Mouse (Mus musculus) hindbrain, postnatal 0 days (tissue): ENCODE results near the gene 0610012G03Rik. TPM values are rescaled to one million over a fixed set of nuclear protein-coding genes. Genes with fewer than 3 reads are reported as not detected.
A peak's percentile ranks its signal among the peaks of the same experiment; 100 is the strongest.

Experiments used
- ATAC-seq: fragments of 200-750 bp; cut with Nextera tagmentation; 2 replicates; pipeline ENCODE4 v1.8.0; 2017; ENCODE audit warnings: mild to moderate bottlenecking, moderate TSS enrichment, moderate library complexity
- DNase-seq: peaks from one replicate; pipeline ENCODE4 v3.0.0-alpha.2; 2015; ENCODE audit warnings: low spot score
- H3K27ac ChIP-seq: fragments of 300-500 bp; sonication (generic); 2 replicates; pipeline ENCODE4 v1.5.1; 2014; ENCODE audit warnings: mild to moderate bottlenecking
- H3K27me3 ChIP-seq: fragments of 300-500 bp; sonication (generic); 2 replicates; pipeline ENCODE4 v1.6.1; 2014; ENCODE audit warnings: low read length, mixed read lengths; ENCODE audit not compliant: insufficient read depth
- H3K36me3 ChIP-seq: fragments of 300-500 bp; sonication (generic); 2 replicates; pipeline ENCODE4 v1.6.1; 2014; ENCODE audit warnings: low read length, mixed read lengths; ENCODE audit not compliant: insufficient read depth
- H3K4me1 ChIP-seq: fragments of 300-500 bp; sonication (generic); 2 replicates; pipeline ENCODE4 v1.6.1; 2014; ENCODE audit warnings: antibody characterized with exemption, low read length, mixed read lengths; ENCODE audit not compliant: insufficient read depth
- H3K4me2 ChIP-seq: fragments of 300-500 bp; sonication (generic); 2 replicates; pipeline ENCODE4 v1.6.1; 2014; ENCODE audit warnings: low read depth, mild to moderate bottlenecking, low read length, moderate library complexity, mixed read lengths
- H3K4me3 ChIP-seq: fragments of 300-500 bp; sonication (generic); 2 replicates; pipeline ENCODE4 v1.5.1; 2014; ENCODE audit warnings: low read length
- H3K9ac ChIP-seq: fragments of 300-500 bp; sonication (generic); replicated peaks from 2 replicates; pipeline ENCODE4 v1.6.1; 2014; ENCODE audit warnings: mild to moderate bottlenecking, low read length, moderate library complexity, mixed read lengths
- H3K9me3 ChIP-seq: fragments of 300-500 bp; sonication (generic); 2 replicates; pipeline ENCODE4 v1.6.1; 2016; ENCODE audit warnings: low read length, mixed read lengths
- CTCF ChIP-seq: IDR thresholded peaks from 2 replicates; pipeline ENCODE4 v1.5.1; 2016; ENCODE audit warnings: antibody characterized with exemption, control low read depth, low read depth
- WGBS: fragments of 180-500 bp; shearing (Covaris S2); extraction: QIAGEN DNeasy Blood & Tissue Kit; methylation state at CpG from one replicate; pipeline ENCODE4 v1.1.7; 2014; 5-methylcytosine and 5-hydroxymethylcytosine counted together
- polyA plus RNA-seq: library from polyadenylated mRNA; unstranded; fragments of >200 nt; fragmentation: Nextera tagmentation; extraction: Ambion mirVana; gene quantifications from 2 replicates; pipeline ENCODE4 v1.2.1, GENCODE M21; 2015
- total RNA-seq: library from RNA; depleted of rRNA; stranded (reverse); fragments of >200 nt; gene quantifications from 2 replicates; pipeline ENCODE4 v1.2.3, GENCODE M21; 2014

Gene 0610012G03Rik
- total and polyA plus RNA-seq, 2 experiments from 2014 or later: 111 to 144 TPM

- H3K4me1 ChIP-seq: peaks cover 16% of the 10 kb centered on the region
- no peak overlapping the region for H3K27ac ChIP-seq
- peak; percentile 87 for DNase-seq
- no peak overlapping the region for H3K4me3 ChIP-seq
- H3K4me2 ChIP-seq: no peak overlapping the region
- no peaks in the 10 kb centered on the region for H3K36me3 ChIP-seq
- peak; percentile 90 for TF ChIP-seq CTCF
- no peaks in the 10 kb centered on the region for H3K27me3 ChIP-seq
- peak; percentile 36; the same call in 1 of the 2 replicates for ATAC-seq
- no peaks in the 10 kb centered on the region for H3K9me3 ChIP-seq
- 3% methylated on average over 10 of the region's 10 CpGs for WGBS
- no peak overlapping the region for H3K9ac ChIP-seq
Observed at GRCm38 (mm10) chr16:31943980-31944379, 4.3 kb downstream of the 0610012G03Rik start.

GRCm38 (mm10) chr16:31940586-31940985, 7.7 kb downstream of the 0610012G03Rik start:
- Histone ChIP-seq H3K27ac (no peak overlapping the region), H3K9ac (no peak overlapping the region), H3K4me3 (no peak overlapping the region), H3K9me3 (no peaks in the 10 kb centered on the region), H3K36me3 (no peaks in the 10 kb centered on the region), H3K4me2 (no peak overlapping the region), H3K4me1 (0 out of 2 replicates have a peak, but pooled peaks cover 1% of the 10 kb centered on the region), H3K27me3 (no peaks in the 10 kb centered on the region)
- ATAC-seq (no peak), DNase-seq (no peak)
- WGBS: 79% methylated on average over 2 of the region's 2 CpGs
- TF ChIP-seq CTCF: no peak

- H3K27ac ChIP-seq: no peak overlapping the region
- H3K9ac ChIP-seq: no peak overlapping the region
- DNase-seq (no peak), ATAC-seq (no peak)
- WGBS: 79% methylated on average over 6 of the region's 6 CpGs
- no peaks in the 10 kb centered on the region for H3K36me3 ChIP-seq
- no peak overlapping the region for H3K4me2 ChIP-seq
- H3K4me3 ChIP-seq: no peak overlapping the region
- H3K27me3 ChIP-seq: no peaks in the 10 kb centered on the region
- TF ChIP-seq CTCF: no peak
- no peaks in the 10 kb centered on the region for H3K9me3 ChIP-seq
- H3K4me1 ChIP-seq: peaks cover 14% of the 10 kb centered on the region
Observed at GRCm38 (mm10) chr16:31938856-31939255, 9.4 kb downstream of the 0610012G03Rik start.

- DNase-seq: no peak
- peak; percentile 31 for TF ChIP-seq CTCF
- Histone ChIP-seq H3K36me3 (no peaks in the 10 kb centered on the region), H3K9ac (no peak overlapping the region), H3K27ac (no peak overlapping the region), H3K27me3 (no peaks in the 10 kb centered on the region), H3K4me2 (no peak overlapping the region), H3K4me1 (peaks cover 22% of the 10 kb centered on the region), H3K4me3 (no peak overlapping the region), H3K9me3 (no peaks in the 10 kb centered on the region)
- 88% methylated on average over 4 of the region's 4 CpGs for WGBS
- no peak for ATAC-seq
Observed at GRCm38 (mm10) chr16:31936568-31936967, 11.7 kb downstream of the 0610012G03Rik start.

- TF ChIP-seq CTCF: no peak
- Histone ChIP-seq H3K4me1 (peaks cover 22% of the 10 kb centered on the region), H3K27ac (peak overlapping the region; percentile 96; the same call in 1 of the 2 replicates), H3K9ac (peak overlapping the region; percentile 63), H3K4me2 (peak overlapping the region; percentile 67), H3K27me3 (no peaks in the 10 kb centered on the region), H3K36me3 (no peaks in the 10 kb centered on the region), H3K9me3 (no peaks in the 10 kb centered on the region), H3K4me3 (peak overlapping the region; percentile 31)
- peak; percentile 59 for DNase-seq
- ATAC-seq: no peak
- WGBS: 4% methylated on average over 35 of the region's 36 CpGs
Observed at GRCm38 (mm10) chr16:31935091-31935979, 13.0 kb downstream of the 0610012G03Rik start.

GRCm38 (mm10) chr16:31934550-31935010, 13.7 kb downstream of the 0610012G03Rik start:
- no peak for ATAC-seq
- H3K9me3 ChIP-seq: no peaks in the 10 kb centered on the region
- WGBS: 13% methylated on average over 13 of the region's 13 CpGs
- H3K4me1 ChIP-seq: peaks cover 22% of the 10 kb centered on the region
- H3K27me3 ChIP-seq: no peaks in the 10 kb centered on the region
- peak; percentile 30 for DNase-seq
- peak overlapping the region; percentile 96 for H3K27ac ChIP-seq
- peak overlapping the region; percentile 67 for H3K4me2 ChIP-seq
- no peaks in the 10 kb centered on the region for H3K36me3 ChIP-seq
- peak overlapping the region; percentile 42 for H3K4me3 ChIP-seq
- peak overlapping the region; percentile 63 for H3K9ac ChIP-seq
- TF ChIP-seq CTCF: no peak
